Mouse (Mus musculus) lung, embryonic 15.5 days (tissue): ENCODE measurements around the gene Ube2s. TPM values are rescaled to one million over a fixed set of nuclear protein-coding genes. Genes with fewer than 3 reads are reported as not detected.

Source experiments
- ATAC-seq: fragments of 200-750 bp; cut with Nextera tagmentation; 2 replicates; pipeline ENCODE4 v1.8.0; 2017; ENCODE audit warnings: moderate number of reproducible peaks, borderline replicate concordance; ENCODE audit not compliant: low FRiP score, low TSS enrichment; ENCODE audit errors: extremely low read depth
- H3K27ac ChIP-seq: fragments of 300-500 bp; sonication (generic); 2 replicates; pipeline ENCODE4 v1.5.1; 2015; ENCODE audit warnings: moderate library complexity, mild to moderate bottlenecking, inconsistent platforms
- H3K27me3 ChIP-seq: fragments of 300-500 bp; sonication (generic); 2 replicates; pipeline ENCODE4 v1.6.1; 2015; ENCODE audit warnings: inconsistent platforms
- H3K36me3 ChIP-seq: fragments of 300-500 bp; sonication (generic); 2 replicates; pipeline ENCODE4 v1.6.1; 2015; ENCODE audit warnings: inconsistent platforms
- H3K4me1 ChIP-seq: fragments of 300-500 bp; sonication (generic); 2 replicates; pipeline ENCODE4 v1.6.1; 2015; ENCODE audit warnings: inconsistent platforms
- H3K4me2 ChIP-seq: fragments of 300-500 bp; sonication (generic); 2 replicates; pipeline ENCODE4 v1.6.1; 2015; ENCODE audit warnings: inconsistent platforms, mild to moderate bottlenecking, moderate library complexity
- H3K4me3 ChIP-seq: fragments of 300-500 bp; sonication (generic); 2 replicates; pipeline ENCODE4 v1.5.1; 2015; ENCODE audit warnings: mild to moderate bottlenecking, inconsistent platforms
- H3K9ac ChIP-seq: fragments of 300-500 bp; sonication (generic); 2 replicates; pipeline ENCODE4 v1.6.1; 2015; ENCODE audit warnings: inconsistent platforms
- H3K9me3 ChIP-seq: fragments of 300-500 bp; sonication (generic); 2 replicates; pipeline ENCODE4 v1.6.1; 2016; ENCODE audit warnings: inconsistent platforms
- WGBS: fragments of 180-500 bp; shearing (Covaris S2); methylation state at CpG from one replicate; pipeline ENCODE4 v1.1.7; 2015; 5-methylcytosine and 5-hydroxymethylcytosine counted together
- polyA plus RNA-seq: library from polyadenylated mRNA; unstranded; fragments of >200 nt; fragmentation: Nextera tagmentation; extraction: Ambion mirVana; gene quantifications from 2 replicates; pipeline ENCODE4 v1.2.1, GENCODE M21; 2015

Gene Ube2s
- polyA plus RNA-seq, 1 experiment from 2014 or later, result 409 TPM

DNA sequence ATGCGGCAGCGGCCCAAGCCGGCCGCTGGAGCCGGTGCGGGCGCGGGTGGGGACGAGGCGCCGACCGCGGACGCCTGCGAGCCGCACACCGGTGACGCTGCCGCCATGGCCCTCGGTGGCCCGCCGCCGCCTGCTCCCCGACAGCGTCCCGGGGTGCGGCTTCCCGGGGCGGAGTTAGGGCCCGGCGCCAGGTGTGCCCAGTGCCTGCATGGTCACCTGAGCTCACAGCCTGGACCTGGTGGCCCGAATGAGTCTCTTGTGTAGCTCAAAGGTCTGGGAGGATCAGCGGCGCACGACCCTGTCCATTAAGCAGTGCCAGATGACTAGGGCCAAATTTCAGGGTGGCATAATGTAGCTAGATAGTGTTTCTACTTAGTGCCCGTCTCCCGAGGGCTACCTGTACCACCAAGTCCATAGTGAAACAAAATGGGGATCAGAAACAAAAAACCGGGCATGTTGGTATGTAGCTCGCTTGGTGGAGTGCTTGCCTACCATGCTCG is 22.9 kb downstream of the Ube2s start, which contains the start of gene Tmem238:
Gene Tmem238, minus strand, starts transcription at position 221 of the 500 bp plus-strand sequence.
- 4% methylated on average over 40 of the region's 40 CpGs for WGBS
- ATAC-seq, result peak; percentile 38; the same call in 1 of the 2 replicates
- H3K27me3 ChIP-seq, result 0 out of 2 replicates have a peak, but pooled peaks cover 8% of the 10 kb centered on the region

GRCm38 (mm10) chr7:4788499-4789435 is 23.6 kb downstream of the Ube2s start:
- peak overlapping the region; percentile 62 for H3K4me3 ChIP-seq
- H3K9me3 ChIP-seq, result no peaks in the 10 kb centered on the region
- peaks cover 17% of the 10 kb centered on the region for H3K4me1 ChIP-seq
- peak overlapping the region; percentile 93 for H3K27ac ChIP-seq
- ATAC-seq, result peak; percentile 50; the same call in 1 of the 2 replicates
- H3K9ac ChIP-seq, result peak overlapping the region; percentile 72
- 0 out of 2 replicates have a peak, but pooled peaks cover 8% of the 10 kb centered on the region for H3K27me3 ChIP-seq
- H3K36me3 ChIP-seq, result peaks cover 2% of the 10 kb centered on the region
- H3K4me2 ChIP-seq, result peak overlapping the region; percentile 87
- 2% methylated on average over 64 of the region's 64 CpGs for WGBS

More for the DNA sequence above, 22.9 kb downstream of the Ube2s start, which contains the start of gene Tmem238:
- peak within 1 kb of the TSS; percentile 72 for H3K9ac ChIP-seq
- no peaks in the 10 kb centered on the region for H3K9me3 ChIP-seq
- peak within 1 kb of the TSS; percentile 62 for H3K4me3 ChIP-seq
- H3K27ac ChIP-seq, result peak within 1 kb of the TSS; percentile 93
- peaks cover 24% of the 10 kb centered on the region for H3K4me1 ChIP-seq
- H3K4me2 ChIP-seq, result peak within 1 kb of the TSS; percentile 87
- peaks cover 10% of the 10 kb centered on the region for H3K36me3 ChIP-seq

DNA sequence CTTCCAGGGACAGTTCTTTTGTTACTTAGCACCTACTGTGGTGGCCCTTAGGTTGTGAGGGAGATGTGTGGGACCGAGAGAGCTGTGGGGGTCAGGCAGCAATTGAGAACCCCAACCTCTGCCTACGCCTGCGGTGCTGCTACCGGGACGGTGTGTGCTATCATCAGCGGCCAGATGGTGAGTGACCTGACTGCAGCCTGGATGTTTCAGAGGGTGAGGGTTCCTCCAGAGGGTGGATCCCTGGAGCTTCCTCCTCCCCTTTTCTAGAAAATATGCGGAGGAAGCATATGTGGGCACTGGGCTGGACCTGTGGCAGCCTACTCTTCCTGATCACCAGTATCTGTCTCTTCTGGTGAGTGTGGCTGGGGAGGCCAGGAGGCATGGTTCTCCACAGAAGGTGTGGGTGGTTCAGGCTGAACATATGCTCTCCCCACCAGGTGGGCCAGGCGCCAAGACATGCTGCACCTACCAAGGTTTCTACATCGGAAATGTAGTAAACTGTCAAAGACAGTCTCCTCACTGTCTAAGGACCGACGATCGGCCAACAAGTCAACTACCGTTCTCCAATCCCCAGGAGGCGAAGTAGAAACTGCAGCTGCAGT is 28.6 kb downstream of the Ube2s start:
- Histone ChIP-seq H3K4me2 (no peak overlapping the region), H3K9me3 (no peaks in the 10 kb centered on the region), H3K27me3 (peaks cover 10% of the 10 kb centered on the region), H3K9ac (no peak overlapping the region), H3K4me1 (peaks cover 13% of the 10 kb centered on the region), H3K27ac (no peak overlapping the region), H3K36me3 (no peaks in the 10 kb centered on the region), H3K4me3 (no peak overlapping the region)
- no peak for ATAC-seq
- WGBS, result 60% methylated on average over 14 of the region's 14 CpGs

DNA sequence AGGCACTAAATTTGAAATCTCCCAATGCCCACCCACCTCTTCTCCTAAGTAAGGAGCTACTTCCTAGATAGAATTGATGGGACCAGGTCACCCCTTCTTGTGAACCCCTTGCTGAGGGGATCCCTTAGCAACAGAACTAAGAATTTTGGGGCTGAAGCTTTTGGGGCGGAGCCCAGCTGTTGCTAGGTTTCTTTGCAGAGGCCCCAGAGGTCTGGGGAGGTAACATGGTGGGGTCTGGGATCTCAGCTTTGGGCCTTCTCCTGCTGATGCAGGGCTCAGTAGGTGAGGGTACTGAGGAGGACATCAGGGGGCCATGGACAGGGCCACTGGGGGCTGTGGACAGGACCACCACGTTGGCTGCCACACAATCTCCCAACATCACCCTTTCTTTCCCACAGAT is 29.6 kb downstream of the Ube2s start, which contains the start of the genes Il11 and Tmem190:
Gene Il11, minus strand, starts transcription at position 101 of the 400 bp plus-strand sequence.
Gene Tmem190, plus strand, starts transcription at position 179 of the 400 bp plus-strand sequence.
- Histone ChIP-seq H3K27me3 (peaks cover 20% of the 10 kb centered on the region), H3K27ac (no peak within 1 kb of the TSS), H3K4me3 (no peak within 1 kb of the TSS), H3K4me2 (no peak within 1 kb of the TSS), H3K9ac (no peak within 1 kb of the TSS), H3K4me1 (peaks cover 7% of the 10 kb centered on the region), H3K9me3 (no peaks in the 10 kb centered on the region), H3K36me3 (no peaks in the 10 kb centered on the region)
- 79% methylated on average over 2 of the region's 2 CpGs for WGBS
- ATAC-seq, result no peak

GRCm38 (mm10) chr7:4782130-4782529 is 30.3 kb downstream of the Ube2s start:
- Histone ChIP-seq H3K36me3 (no peaks in the 10 kb centered on the region), H3K9ac (no peak overlapping the region), H3K4me1 (peaks cover 9% of the 10 kb centered on the region), H3K4me3 (no peak overlapping the region), H3K9me3 (no peaks in the 10 kb centered on the region), H3K27ac (no peak overlapping the region), H3K27me3 (peaks cover 26% of the 10 kb centered on the region), H3K4me2 (no peak overlapping the region)
- no peak for ATAC-seq
- 41% methylated on average over 3 of the region's 3 CpGs for WGBS

- no peaks in the 10 kb centered on the region for H3K9me3 ChIP-seq
- H3K27ac ChIP-seq, result no peak overlapping the region
- H3K4me1 ChIP-seq, result peaks cover 10% of the 10 kb centered on the region
- no peak overlapping the region for H3K4me2 ChIP-seq
- H3K27me3 ChIP-seq, result peaks cover 46% of the 10 kb centered on the region
- H3K36me3 ChIP-seq, result no peaks in the 10 kb centered on the region
- H3K9ac ChIP-seq, result no peak overlapping the region
- ATAC-seq, result no peak
- 32% methylated on average over 5 of the region's 5 CpGs for WGBS
- no peak overlapping the region for H3K4me3 ChIP-seq
Measured at GRCm38 (mm10) chr7:4779921-4780320, 32.5 kb downstream of the Ube2s start.

DNA sequence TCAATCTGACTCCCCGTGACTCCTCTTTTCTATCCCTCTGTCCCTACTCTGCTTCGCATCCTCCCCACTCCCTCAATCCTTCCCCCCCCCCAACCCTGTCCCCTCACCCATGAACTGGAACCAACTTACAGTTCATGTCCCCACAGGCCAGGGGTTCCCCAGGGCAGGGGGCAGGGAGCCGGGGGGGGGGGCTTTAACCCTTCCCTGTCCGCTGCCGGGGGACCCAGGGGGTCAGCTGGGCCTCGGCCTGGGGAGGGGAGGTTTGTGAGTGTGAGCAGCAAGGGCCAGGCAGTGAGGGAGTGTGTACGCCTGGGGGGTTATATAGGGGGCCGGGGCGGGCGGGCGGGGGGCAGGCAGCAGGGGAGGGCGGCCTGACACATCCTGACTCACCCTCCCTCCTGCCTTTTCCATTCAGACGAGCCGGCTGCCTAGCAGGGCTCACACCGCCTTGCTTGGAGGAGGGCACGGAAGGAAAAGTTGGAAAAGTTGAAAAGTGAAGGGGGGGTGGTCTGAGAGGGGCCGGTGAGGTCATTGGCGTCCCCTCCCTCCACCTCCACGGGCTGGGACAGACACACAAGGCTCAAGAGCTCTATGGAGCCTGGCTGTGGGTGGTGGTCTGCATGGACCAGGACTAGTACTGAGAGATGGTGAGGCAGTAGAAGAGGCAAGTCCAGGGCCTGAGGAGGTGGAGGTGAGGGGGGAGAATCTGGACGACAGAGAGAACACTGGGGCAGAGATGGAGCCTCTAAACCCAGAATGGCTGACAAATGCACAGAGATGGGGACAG is 34.3 kb downstream of the Ube2s start:
- 6% methylated on average over 18 of the region's 20 CpGs for WGBS
- Histone ChIP-seq H3K4me3 (no peak overlapping the region), H3K9ac (no peak overlapping the region)

GRCm38 (mm10) chr7:4776861-4777830 is 35.2 kb downstream of the Ube2s start:
- no peaks in the 10 kb centered on the region for H3K36me3 ChIP-seq
- H3K4me2 ChIP-seq, result peak overlapping the region; percentile 52
- H3K4me1 ChIP-seq, result peaks cover 10% of the 10 kb centered on the region
- no peak overlapping the region for H3K9ac ChIP-seq
- H3K9me3 ChIP-seq, result no peaks in the 10 kb centered on the region
- H3K27me3 ChIP-seq, result peaks cover 47% of the 10 kb centered on the region
- H3K4me3 ChIP-seq, result peak overlapping the region; percentile 31
- peak; percentile 75 for ATAC-seq
- H3K27ac ChIP-seq, result no peak overlapping the region
- 1% methylated on average over 39 of the region's 56 CpGs for WGBS

More for the DNA sequence above, 34.3 kb downstream of the Ube2s start:
- Histone ChIP-seq H3K27me3 (peaks cover 47% of the 10 kb centered on the region), H3K36me3 (no peaks in the 10 kb centered on the region), H3K27ac (no peak overlapping the region), H3K4me1 (peaks cover 10% of the 10 kb centered on the region), H3K4me2 (no peak overlapping the region), H3K9me3 (no peaks in the 10 kb centered on the region)
- ATAC-seq, result no peak

DNA sequence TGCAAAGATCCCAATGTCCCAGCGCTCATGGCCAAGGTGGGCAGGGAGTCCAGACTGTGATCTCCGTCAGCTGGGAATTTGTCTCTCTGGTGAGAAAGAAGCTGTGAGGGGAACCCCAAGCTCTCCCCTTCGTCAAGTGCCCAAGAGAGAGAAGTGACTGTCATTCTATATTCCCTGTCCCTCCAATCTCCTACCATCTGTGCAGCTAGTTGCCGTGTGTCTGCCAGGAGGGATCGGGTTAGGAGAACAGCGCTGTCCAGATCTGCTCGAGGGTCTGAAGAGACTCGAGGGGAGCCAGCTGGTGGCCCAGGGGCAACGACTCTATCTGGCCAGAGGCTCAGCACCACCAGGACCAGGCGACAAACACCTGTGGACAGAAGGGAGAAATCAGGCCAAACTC is 36.3 kb downstream of the Ube2s start:
- no peak for ATAC-seq
- Histone ChIP-seq H3K4me3 (no peak overlapping the region), H3K27ac (no peak overlapping the region), H3K4me2 (no peak overlapping the region), H3K4me1 (peaks cover 6% of the 10 kb centered on the region), H3K9ac (no peak overlapping the region), H3K9me3 (no peaks in the 10 kb centered on the region), H3K27me3 (peaks cover 47% of the 10 kb centered on the region), H3K36me3 (no peaks in the 10 kb centered on the region)
- WGBS, result 50% methylated on average over 10 of the region's 10 CpGs

- no peak within 1 kb of the TSS for H3K4me2 ChIP-seq
- 48% methylated on average over 5 of the region's 5 CpGs for WGBS
- no peaks in the 10 kb centered on the region for H3K36me3 ChIP-seq
- no peak within 1 kb of the TSS for H3K27ac ChIP-seq
- no peak for ATAC-seq
- no peak within 1 kb of the TSS for H3K9ac ChIP-seq
- H3K4me1 ChIP-seq, result no peaks in the 10 kb centered on the region
- no peak within 1 kb of the TSS for H3K4me3 ChIP-seq
- peaks cover 14% of the 10 kb centered on the region for H3K27me3 ChIP-seq
- H3K9me3 ChIP-seq, result no peaks in the 10 kb centered on the region
Measured at GRCm38 (mm10) chr7:4771202-4771601, 41.2 kb downstream of the Ube2s start, which contains the start of gene Fam71e2. TSS of gene Fam71e2 (minus strand) at chr7:4771302.
